Mouse (Mus musculus): ENCODE measurements at regions not wholly inside any gene's neighbourhood (a gene's known extent, or its start where the extent isn't known, plus 50 kb on each side); places are given as distances from the start of the nearest gene placed in this dataset.

- TF ChIP-seq CTCF (IDR thresholded peaks at IDR 0.05; ENCODE audit: low read depth, low read length) = no peak
- TF ChIP-seq TAL1 (conservative IDR thresholded peaks at IDR 0.05; ENCODE audit: low read depth, low read length) = no peak
- no peak for TF ChIP-seq POLR2AphosphoS5 (IDR thresholded peaks at IDR 0.05; ENCODE audit: insufficient replicate concordance, low read depth, low read length)
- TF ChIP-seq GATA1 (IDR thresholded peaks at IDR 0.05; ENCODE audit: borderline replicate concordance, low read length) = no peak
- TF ChIP-seq GATA2 (IDR thresholded peaks at IDR 0.05; ENCODE audit: borderline replicate concordance, low read depth, low read length) = no peak
Observed at GRCm38 (mm10) chr10:98700407-98700806, 213.8 kb upstream of the Atp2b1 start.
